Mouse (Mus musculus) brain, embryonic 14.5 days (tissue): ENCODE results near the gene Lrrc49.

Experiments
- CTCF ChIP-seq: fragments of 200-500 bp; IDR thresholded peaks from 2 replicates; pipeline ENCODE4 v1.5.1; 2012; ENCODE audit warnings: inconsistent platforms, mild to moderate bottlenecking, moderate library complexity, borderline replicate concordance; ENCODE audit not compliant: insufficient read depth, insufficient read length; ENCODE audit errors: extremely low read depth
- POLR2A ChIP-seq: fragments of 200-500 bp; IDR thresholded peaks from 2 replicates; pipeline ENCODE4 v1.6.1; 2012; ENCODE audit warnings: mild to moderate bottlenecking, inconsistent platforms, borderline replicate concordance; ENCODE audit not compliant: poor library complexity, insufficient read depth, insufficient read length, severe bottlenecking; ENCODE audit errors: extremely low read depth

GRCm38 (mm10) chr9:60665535-60665934 lies 22.4 kb downstream of the Lrrc49 start:
- no peak for TF ChIP-seq CTCF
- no peak for TF ChIP-seq POLR2A
